Mouse (Mus musculus): ENCODE results near the gene Gm3500. TPM values are rescaled to one million over a fixed set of nuclear protein-coding genes. Genes with fewer than 3 reads are reported as not detected.

Gene Gm3500
- polyA plus RNA-seq (2014; fragmentation: Illumina TruSeq; extraction: RNeasy Lipid Tissue Mini Kit (QIAGEN cat#74804); ENCODE audit: low read depth, low replicate concordance), result 0.58 TPM

DNA sequence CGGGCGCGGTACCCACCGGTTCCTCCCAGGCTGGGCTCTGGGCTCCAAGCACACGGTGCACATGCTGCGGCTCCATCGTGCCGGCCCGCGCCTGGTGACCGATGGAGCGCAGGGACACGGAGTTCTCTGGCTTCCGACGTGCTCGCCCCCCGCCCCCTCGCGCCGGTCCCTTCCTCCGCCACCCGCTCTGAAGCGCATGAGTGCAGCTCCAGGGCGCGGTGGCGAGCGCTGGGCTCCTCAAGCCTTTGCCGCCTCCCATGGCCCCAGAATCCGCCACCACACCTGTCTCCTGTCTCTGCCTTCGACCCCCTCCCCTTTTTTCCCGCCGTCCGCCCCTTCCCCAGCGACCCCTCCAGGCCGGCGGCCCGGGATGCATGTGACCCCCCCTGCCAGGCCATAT, at the start of gene Gm3500:
Gene Gm3500 (minus strand): TSS at position 101 of the 400 bp plus-strand sequence.

DNA sequence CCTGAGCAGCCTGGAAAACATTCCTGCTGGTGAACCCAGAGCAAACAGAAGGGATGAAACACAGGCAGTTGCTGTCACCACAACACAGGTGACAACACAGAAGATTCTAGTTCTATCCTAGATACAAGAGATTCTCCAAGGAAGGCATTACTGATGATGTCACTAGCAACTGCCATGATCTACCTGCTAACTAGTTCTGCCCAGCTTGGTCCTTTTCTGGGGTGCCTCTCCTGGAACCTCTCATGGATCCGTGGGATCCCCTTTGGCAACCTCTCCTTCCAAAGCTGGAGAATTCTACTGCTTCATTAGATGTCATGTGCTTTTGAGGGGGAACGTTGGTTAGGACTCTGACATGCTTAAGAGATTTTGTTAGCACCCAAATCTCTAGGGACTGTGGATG, 54.0 kb downstream of the Gm3500 start, which contains the start of gene Gm3542:
Gene Gm3542 (minus strand): TSS at position 101 of the 400 bp plus-strand sequence.

Other genes starting within 250 kb of the Gm3500 start
- gene Gm3317, start 224.5 kb downstream of the Gm3500 start, polyA plus RNA-seq (2014; fragmentation: Illumina TruSeq; extraction: RNeasy Lipid Tissue Mini Kit (QIAGEN cat#74804); ENCODE audit: low read depth, low replicate concordance), result not detected
- not detected for gene Gm8271, start 203.3 kb downstream of the Gm3500 start, polyA plus RNA-seq (2014; fragmentation: Illumina TruSeq; extraction: RNeasy Lipid Tissue Mini Kit (QIAGEN cat#74804); ENCODE audit: low read depth, low replicate concordance)
- gene Gm3526, start 128.5 kb downstream of the Gm3500 start, polyA plus RNA-seq (2014; fragmentation: Illumina TruSeq; extraction: RNeasy Lipid Tissue Mini Kit (QIAGEN cat#74804); ENCODE audit: low read depth, low replicate concordance), result not detected
- not detected for gene Gm3542, start 54.1 kb downstream of the Gm3500 start, polyA plus RNA-seq (2014; fragmentation: Illumina TruSeq; extraction: RNeasy Lipid Tissue Mini Kit (QIAGEN cat#74804); ENCODE audit: low read depth, low replicate concordance)
- gene Gm3194, start 66.4 kb upstream of the Gm3500 start, polyA plus RNA-seq (2014; fragmentation: Illumina TruSeq; extraction: RNeasy Lipid Tissue Mini Kit (QIAGEN cat#74804); ENCODE audit: low read depth, low replicate concordance), result not detected
- not detected for gene Gm8246, start 88.8 kb upstream of the Gm3500 start, polyA plus RNA-seq (2014; fragmentation: Illumina TruSeq; extraction: RNeasy Lipid Tissue Mini Kit (QIAGEN cat#74804); ENCODE audit: low read depth, low replicate concordance)
- gene Gm3187, start 95.2 kb upstream of the Gm3500 start, polyA plus RNA-seq (2014; fragmentation: Illumina TruSeq; extraction: RNeasy Lipid Tissue Mini Kit (QIAGEN cat#74804); ENCODE audit: low read depth, low replicate concordance), result not detected
- 0.47 TPM for gene Gm3488, start 112.6 kb upstream of the Gm3500 start, polyA plus RNA-seq (2014; fragmentation: Illumina TruSeq; extraction: RNeasy Lipid Tissue Mini Kit (QIAGEN cat#74804); ENCODE audit: low read depth, low replicate concordance)
- gene Gm3532, start 149.4 kb upstream of the Gm3500 start, polyA plus RNA-seq (2014; fragmentation: Illumina TruSeq; extraction: RNeasy Lipid Tissue Mini Kit (QIAGEN cat#74804); ENCODE audit: low read depth, low replicate concordance), result not detected
- gene Gm8265, start 244.0 kb upstream of the Gm3500 start, polyA plus RNA-seq (2014; fragmentation: Illumina TruSeq; extraction: RNeasy Lipid Tissue Mini Kit (QIAGEN cat#74804); ENCODE audit: low read depth, low replicate concordance), result not detected

Data from adrenal gland, adult 10 weeks (tissue).